Mouse (Mus musculus) lung, postnatal 0 days (tissue): ENCODE data around the gene Ppp1ca. TPM values are rescaled to one million over a fixed set of nuclear protein-coding genes. Genes with fewer than 3 reads are reported as not detected.

Source experiments
- ATAC-seq: fragments of 200-750 bp; cut with Nextera tagmentation; 2 replicates; pipeline ENCODE4 v1.8.0; 2017; ENCODE audit warnings: moderate library complexity
- DNase-seq: peaks from one replicate; pipeline ENCODE4 v3.0.0-alpha.2; 2016; ENCODE audit warnings: low spot score
- H3K27ac ChIP-seq: fragments of 300-500 bp; sonication (generic); 2 replicates; pipeline ENCODE4 v1.5.1; 2014; ENCODE audit warnings: antibody characterized with exemption, mild to moderate bottlenecking, low read length, mixed read lengths
- H3K27me3 ChIP-seq: fragments of 300-500 bp; sonication (generic); replicated peaks from 2 replicates; pipeline ENCODE4 v1.6.1; 2014; ENCODE audit warnings: low read length, mixed read lengths; ENCODE audit not compliant: insufficient read depth
- H3K36me3 ChIP-seq: fragments of 300-500 bp; sonication (generic); 2 replicates; pipeline ENCODE4 v1.6.1; 2014; ENCODE audit warnings: low read length, mixed read lengths; ENCODE audit not compliant: insufficient read depth
- H3K4me1 ChIP-seq: fragments of 300-500 bp; sonication (generic); 2 replicates; pipeline ENCODE4 v1.6.1; 2014; ENCODE audit warnings: antibody characterized with exemption, low read depth, low read length, mixed read lengths; ENCODE audit not compliant: insufficient read depth
- H3K4me2 ChIP-seq: fragments of 300-500 bp; sonication (generic); replicated peaks from 2 replicates; pipeline ENCODE4 v1.6.1; 2014; ENCODE audit warnings: low read depth, mild to moderate bottlenecking, low read length, moderate library complexity, mixed read lengths
- H3K4me3 ChIP-seq: fragments of 300-500 bp; sonication (generic); 2 replicates; pipeline ENCODE4 v1.5.1; 2014; ENCODE audit warnings: low read depth, low read length
- H3K9ac ChIP-seq: fragments of 300-500 bp; sonication (generic); replicated peaks from 2 replicates; pipeline ENCODE4 v1.6.1; 2014; ENCODE audit warnings: low read depth, mild to moderate bottlenecking
- H3K9me3 ChIP-seq: fragments of 300-500 bp; sonication (generic); 2 replicates; pipeline ENCODE4 v1.6.1; 2016; ENCODE audit warnings: low read length, mixed read lengths
- CTCF ChIP-seq: IDR thresholded peaks from 2 replicates; pipeline ENCODE4 v1.5.1; 2016; ENCODE audit warnings: antibody characterized with exemption, mild to moderate bottlenecking
- EP300 ChIP-seq: IDR thresholded peaks from 2 replicates; pipeline ENCODE4 v1.6.1; 2016; ENCODE audit warnings: antibody characterized with exemption, mild to moderate bottlenecking, control low read depth
- WGBS: fragments of 180-500 bp; shearing (Covaris S2); extraction: QIAGEN DNeasy Blood & Tissue Kit; methylation state at CpG from one replicate; pipeline ENCODE4 v1.1.7; 2014; 5-methylcytosine and 5-hydroxymethylcytosine counted together
- polyA plus RNA-seq: library from polyadenylated mRNA; unstranded; fragments of >200 nt; fragmentation: Nextera tagmentation; extraction: Ambion mirVana; gene quantifications from 2 replicates; pipeline ENCODE4 v1.2.1, GENCODE M21; 2015

Gene Ppp1ca
- polyA plus RNA-seq, 1 experiment from 2014 or later, result 631 TPM

DNA sequence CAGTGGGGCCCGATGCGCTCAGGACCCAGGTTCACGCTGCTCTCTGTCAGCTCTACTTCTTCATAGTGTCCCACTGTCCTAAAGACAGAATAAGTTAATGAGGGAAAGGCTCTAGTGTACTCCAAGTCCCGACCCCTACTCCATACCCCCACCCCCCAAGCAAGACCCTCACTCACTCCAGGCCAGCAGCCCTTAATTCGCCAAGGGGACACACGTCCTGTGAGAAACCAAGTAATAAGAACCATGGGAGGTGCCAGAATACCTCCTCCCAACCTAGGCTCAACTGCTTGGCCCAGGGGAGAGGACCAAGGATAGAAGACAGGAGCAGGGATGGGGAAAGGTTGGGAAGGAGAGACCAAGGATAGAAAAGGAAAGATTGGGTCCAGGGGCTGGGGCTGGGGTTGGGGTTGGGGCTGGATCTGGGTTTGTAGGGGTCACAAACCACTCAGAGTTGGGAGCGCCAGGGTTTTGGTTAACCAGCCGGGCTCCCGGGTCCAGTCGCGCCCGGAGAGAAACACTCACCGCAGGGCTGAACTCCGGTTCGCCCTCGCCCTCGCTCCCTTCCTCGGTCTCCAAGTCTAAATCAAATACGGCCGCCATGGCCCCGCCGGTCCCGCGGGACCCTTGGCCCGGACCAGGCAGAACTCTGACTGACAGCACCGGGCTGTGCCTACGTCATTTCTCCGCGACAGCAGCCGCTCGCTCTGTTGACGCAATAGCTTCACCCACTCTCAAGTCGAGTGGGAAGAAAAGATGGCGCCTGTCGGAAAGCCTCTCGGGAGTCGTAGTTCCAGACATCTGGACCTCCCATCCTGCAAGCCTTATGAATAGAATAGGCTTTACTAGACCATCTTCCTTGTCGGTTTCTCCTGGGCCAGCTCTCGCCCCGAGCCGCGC lies 29.0 kb upstream of the Ppp1ca start, which contains the start of gene Rps6kb2:
Rps6kb2 (minus strand) TSS at position 709 of the 897 bp plus-strand sequence.
- Histone ChIP-seq H3K36me3 (peaks cover 16% of the 10 kb centered on the region; the same call in 1 of the 2 replicates), H3K4me3 (peak within 1 kb of the TSS; percentile 67), H3K4me1 (no peaks in the 10 kb centered on the region), H3K27ac (no peak within 1 kb of the TSS), H3K27me3 (no peaks in the 10 kb centered on the region), H3K4me2 (peak within 1 kb of the TSS; percentile 83), H3K9me3 (no peaks in the 10 kb centered on the region), H3K9ac (peak within 1 kb of the TSS; percentile 69)
- peak; percentile 93 for ATAC-seq
- DNase-seq, result peak; percentile 98
- WGBS, result 7% methylated on average over 42 of the region's 42 CpGs
- TF ChIP-seq EP300 (no peak), CTCF (no peak)

GRCm38 (mm10) chr19:4163543-4163887 lies 28.4 kb upstream of the Ppp1ca start:
- H3K27ac ChIP-seq, result no peak overlapping the region
- H3K36me3 ChIP-seq, result peaks cover 16% of the 10 kb centered on the region; the same call in 1 of the 2 replicates
- ATAC-seq (no peak), DNase-seq (no peak)
- no peaks in the 10 kb centered on the region for H3K9me3 ChIP-seq
- TF ChIP-seq CTCF (no peak), EP300 (no peak)
- H3K4me3 ChIP-seq, result peak overlapping the region; percentile 67; the same call in 1 of the 2 replicates
- no peaks in the 10 kb centered on the region for H3K4me1 ChIP-seq
- WGBS, result 29% methylated on average over 4 of the region's 4 CpGs
- no peak overlapping the region for H3K9ac ChIP-seq
- peak overlapping the region; percentile 83; the same call in 1 of the 2 replicates for H3K4me2 ChIP-seq
- no peaks in the 10 kb centered on the region for H3K27me3 ChIP-seq

- TF ChIP-seq EP300, result no peak
- TF ChIP-seq CTCF, result no peak
- Histone ChIP-seq H3K4me2 (no peak overlapping the region), H3K4me1 (no peaks in the 10 kb centered on the region), H3K27me3 (no peaks in the 10 kb centered on the region), H3K9ac (no peak overlapping the region), H3K36me3 (peaks cover 12% of the 10 kb centered on the region; the same call in 1 of the 2 replicates), H3K4me3 (no peak overlapping the region), H3K9me3 (no peaks in the 10 kb centered on the region), H3K27ac (no peak overlapping the region)
- WGBS, result 78% methylated on average over 3 of the region's 3 CpGs
- DNase-seq (no peak), ATAC-seq (no peak)
These were observed 27.8 kb upstream of the Ppp1ca start for GRCm38 (mm10) chr19:4164100-4164499.

- H3K36me3 ChIP-seq, result 0 out of 2 replicates have a peak, but pooled peaks cover 6% of the 10 kb centered on the region
- no peak for DNase-seq
- no peak overlapping the region for H3K4me3 ChIP-seq
- no peaks in the 10 kb centered on the region for H3K27me3 ChIP-seq
- H3K4me2 ChIP-seq, result no peak overlapping the region
- H3K4me1 ChIP-seq, result peaks cover under 1% of the 10 kb centered on the region; the same call in 1 of the 2 replicates
- no peak for TF ChIP-seq CTCF
- TF ChIP-seq EP300, result no peak
- WGBS, result 65% methylated on average over 2 of the region's 2 CpGs
- H3K9me3 ChIP-seq, result no peaks in the 10 kb centered on the region
- H3K27ac ChIP-seq, result no peak overlapping the region
- no peak for ATAC-seq
- H3K9ac ChIP-seq, result no peak overlapping the region
These were observed 27.1 kb upstream of the Ppp1ca start for GRCm38 (mm10) chr19:4164721-4165120.

DNA sequence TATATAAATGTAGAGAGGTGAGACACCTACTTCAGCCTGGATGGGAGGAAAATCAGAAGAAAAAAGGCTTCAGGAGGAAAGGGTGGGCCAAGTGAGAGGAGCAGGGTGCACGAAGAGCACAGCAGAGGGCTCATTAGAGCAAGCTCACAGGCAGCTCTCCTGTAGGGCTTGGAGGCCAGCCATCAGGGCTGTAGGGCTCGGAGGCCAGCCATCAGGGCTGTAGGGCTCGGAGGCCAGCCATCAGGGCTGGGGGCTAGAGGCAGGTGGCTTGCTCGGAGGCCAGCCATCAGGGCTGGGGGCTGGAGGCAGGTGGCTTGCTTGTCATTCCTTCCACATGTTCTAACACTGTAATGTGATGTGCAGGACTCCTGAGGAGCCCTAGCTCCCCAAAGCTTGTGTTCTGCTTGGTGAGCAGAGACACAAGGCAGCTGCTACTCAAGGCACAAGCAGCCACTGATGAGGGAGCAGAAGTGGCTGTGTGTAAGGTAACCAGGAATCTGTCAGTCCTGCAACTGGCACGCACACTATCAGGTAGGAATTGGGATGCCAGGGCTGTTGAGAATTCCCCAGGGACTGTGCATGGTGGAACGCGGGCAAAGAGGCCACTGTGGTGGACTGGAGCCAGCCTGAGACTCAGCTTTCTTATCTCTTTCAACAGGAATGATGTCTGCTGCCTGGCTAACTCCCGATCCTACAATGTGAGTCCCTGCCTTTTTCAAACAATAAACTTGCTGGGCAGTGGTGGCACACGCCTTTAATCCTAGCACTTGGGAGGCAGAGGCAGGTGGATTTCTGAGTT lies 25.0 kb upstream of the Ppp1ca start:
- WGBS, result 72% methylated on average over 9 of the region's 9 CpGs
- H3K36me3 ChIP-seq, result no peaks in the 10 kb centered on the region
- no peak overlapping the region for H3K4me2 ChIP-seq
- no peaks in the 10 kb centered on the region for H3K27me3 ChIP-seq
- TF ChIP-seq EP300, result no peak
- TF ChIP-seq CTCF, result no peak
- no peak overlapping the region for H3K27ac ChIP-seq
- no peak overlapping the region for H3K9ac ChIP-seq
- peaks cover 8% of the 10 kb centered on the region; the same call in 1 of the 2 replicates for H3K4me1 ChIP-seq
- H3K9me3 ChIP-seq, result no peaks in the 10 kb centered on the region
- ATAC-seq (no peak), DNase-seq (no peak)
- no peak overlapping the region for H3K4me3 ChIP-seq

GRCm38 (mm10) chr19:4169378-4169784 lies 22.5 kb upstream of the Ppp1ca start:
- no peaks in the 10 kb centered on the region; the same call in 1 of the 2 replicates for H3K36me3 ChIP-seq
- peak overlapping the region; percentile 39 for H3K4me3 ChIP-seq
- H3K9ac ChIP-seq, result peak overlapping the region; percentile 73
- DNase-seq, result peak; percentile 100
- WGBS, result under 1% methylated on average over 42 of the region's 43 CpGs
- peak overlapping the region; percentile 93 for H3K27ac ChIP-seq
- TF ChIP-seq EP300 (no peak), CTCF (peak; percentile 99)
- no peaks in the 10 kb centered on the region for H3K27me3 ChIP-seq
- peak overlapping the region; percentile 79 for H3K4me2 ChIP-seq
- ATAC-seq, result peak; percentile 96
- H3K4me1 ChIP-seq, result peaks cover 11% of the 10 kb centered on the region; the same call in 1 of the 2 replicates
- no peaks in the 10 kb centered on the region for H3K9me3 ChIP-seq
